Mouse (Mus musculus) heart, adult 2 months (tissue): Measurements from ENCODE around the gene N6amt1. TPM values are rescaled to one million over a fixed set of nuclear protein-coding genes. Genes with fewer than 3 reads are reported as not detected.

Source experiments
- DNase-seq, 2 experiments: peaks; one replicate each; pipeline ENCODE4 v3.0.0; 2021
- H3K27ac ChIP-seq: fragments of 200-600 bp; 2 replicates; pipeline ENCODE4 v1.8.1; 2022
- H3K27me3 ChIP-seq: fragments of 200-500 bp; 2 replicates; pipeline ENCODE4 v1.6.1; 2012; ENCODE audit warnings: mild to moderate bottlenecking, low read length, inconsistent platforms, mixed read lengths; ENCODE audit not compliant: control insufficient read depth, insufficient read depth
- H3K36me3 ChIP-seq: fragments of 200-500 bp; 2 replicates; pipeline ENCODE4 v1.6.1; 2012; ENCODE audit warnings: low read length, inconsistent platforms; ENCODE audit not compliant: control insufficient read depth, insufficient read depth
- H3K4me1 ChIP-seq: fragments of 200-500 bp; 2 replicates; pipeline ENCODE4 v1.6.1; 2011; ENCODE audit warnings: low read length; ENCODE audit not compliant: control insufficient read depth, insufficient read depth
- H3K4me3 ChIP-seq: fragments of 200-600 bp; 2 replicates; pipeline ENCODE4 v1.8.1; 2022
- H3K79me2 ChIP-seq: fragments of 200-500 bp; replicated peaks from 2 replicates; pipeline ENCODE4 v1.6.1; 2012; ENCODE audit warnings: mild to moderate bottlenecking, inconsistent platforms, low read length, moderate library complexity, mixed read lengths; ENCODE audit not compliant: control insufficient read depth, insufficient read depth
- H3K9ac ChIP-seq: fragments of 200-500 bp; 2 replicates; pipeline ENCODE4 v1.6.1; 2012; ENCODE audit warnings: low read depth, mild to moderate bottlenecking, control low read depth, inconsistent platforms, low read length, mixed read lengths
- CTCF ChIP-seq: fragments of 200-600 bp; IDR thresholded peaks from 2 replicates; pipeline ENCODE4 v1.8.1; 2022; ENCODE audit warnings: antibody characterized with exemption, mild to moderate bottlenecking, moderate library complexity
- EP300 ChIP-seq: fragments of 200-500 bp; IDR thresholded peaks from 2 replicates; pipeline ENCODE4 v1.6.1; 2011; ENCODE audit warnings: low read depth, low read length, control low read depth; ENCODE audit not compliant: insufficient read depth
- POLR2A ChIP-seq: fragments of 200-500 bp; IDR thresholded peaks from 2 replicates; pipeline ENCODE4 v1.6.1; 2011; ENCODE audit warnings: mild to moderate bottlenecking, low read depth, low read length, control low read depth; ENCODE audit not compliant: insufficient read depth
- WGBS: fragments of 180-500 bp; shearing (Covaris S2); methylation state at CpG from one replicate; pipeline ENCODE4 v1.1.7; 2018; 5-methylcytosine and 5-hydroxymethylcytosine counted together
- intact Hi-C: fragments of 180-260 bp; cut with DNase I; formaldehyde crosslinking; loops from one replicate; pipeline ENCODE4 v1.15.1; 2025
- polyA plus RNA-seq: library from polyadenylated mRNA; depleted of rRNA; stranded (reverse); fragments of >200 nt; gene quantifications from 2 replicates; pipeline ENCODE4 v1.2.3, GENCODE M21; 2012; rRNA removed
- total RNA-seq, 2 experiments: library from RNA; stranded (reverse); gene quantifications; 2 replicates each; pipeline ENCODE4 v1.2.3; 2021

Gene N6amt1
- total and polyA plus RNA-seq, 3 experiments, result 9.8 to 19.0 (median 16.8) TPM

DNA sequence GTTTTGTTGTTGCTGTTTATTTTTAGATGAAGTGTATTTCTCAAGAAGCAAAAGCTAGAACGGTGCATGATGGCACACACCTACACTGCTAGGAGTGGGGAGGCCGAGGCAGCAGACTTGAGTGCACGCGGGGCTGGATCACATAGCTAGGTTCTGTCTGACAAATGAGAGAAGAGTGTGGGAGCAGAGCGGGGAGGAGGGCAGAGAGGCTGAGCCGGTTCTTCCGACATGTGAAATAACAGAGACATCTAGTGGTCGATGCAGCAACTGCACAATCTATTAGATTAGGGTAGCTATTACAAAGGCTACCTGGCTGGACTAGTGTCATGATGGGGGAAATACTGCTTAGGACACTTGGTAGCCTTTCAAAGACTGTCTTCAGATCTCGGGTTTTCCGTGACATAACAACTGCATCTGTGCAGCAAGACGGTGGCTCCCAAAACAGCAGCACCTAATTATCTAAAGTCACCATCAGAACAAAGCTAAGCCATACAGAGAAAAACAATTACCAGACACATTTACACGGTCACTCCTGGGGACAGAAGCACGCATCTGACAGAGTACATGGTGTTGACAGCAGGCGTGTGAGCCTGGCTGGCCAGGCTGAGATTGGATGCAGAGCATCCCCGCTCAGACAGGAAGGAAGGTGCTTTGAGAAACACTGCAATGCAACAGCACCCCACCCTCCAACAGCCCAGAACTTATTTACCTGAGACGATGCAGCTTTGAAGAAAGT, 40.0 kb downstream of the N6amt1 start:
- Histone ChIP-seq H3K36me3 (no peaks in the 10 kb centered on the region), H3K4me1 (no peaks in the 10 kb centered on the region), H3K9ac (no peak overlapping the region), H3K4me3 (no peak overlapping the region), H3K27ac (no peak overlapping the region), H3K27me3 (no peaks in the 10 kb centered on the region), H3K79me2 (no peaks in the 10 kb centered on the region; the same call in 1 of the 2 replicates)
- DNase-seq, result peak; percentile 35 to 51
- 38% methylated on average over 16 of the region's 16 CpGs for WGBS
- intact Hi-C loops, result loop anchor here (5.0 to 10.0 kb wide), 2 partner anchors 142 to 1589 kb away; partner anchors contain the start of gene Adamts1
- TF ChIP-seq CTCF, result peak; percentile 85
- 0 out of 2 replicates have a peak, but pooled peaks have one; percentile 43 for TF ChIP-seq EP300
- TF ChIP-seq POLR2A, result no peak

DNA sequence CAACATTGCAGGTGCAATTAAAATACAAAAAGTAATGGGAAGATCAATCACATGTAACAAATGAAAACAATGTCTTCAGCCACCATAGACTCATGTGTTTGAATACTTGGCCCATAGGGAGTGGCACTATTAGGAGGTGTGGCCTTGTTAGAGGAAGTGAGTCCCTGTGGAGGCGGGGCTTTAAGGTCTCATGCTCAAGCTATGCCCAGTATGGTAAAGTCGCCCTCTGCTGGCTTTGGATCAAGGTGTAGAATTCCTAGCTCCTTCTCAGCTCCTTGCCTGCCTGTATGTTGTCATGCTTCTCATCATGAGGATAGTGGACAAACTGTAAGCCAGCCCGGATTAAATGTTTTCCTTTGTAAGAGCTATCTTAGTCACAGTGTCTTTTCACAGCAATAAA, 51.0 kb downstream of the N6amt1 start:
- no peak overlapping the region for H3K27ac ChIP-seq
- H3K27me3 ChIP-seq, result no peaks in the 10 kb centered on the region
- H3K36me3 ChIP-seq, result no peaks in the 10 kb centered on the region; the same call in 1 of the 2 replicates
- WGBS, result 84% methylated on average over 3 of the region's 3 CpGs
- no peak overlapping the region for H3K9ac ChIP-seq
- no peak for DNase-seq
- no peaks in the 10 kb centered on the region for H3K79me2 ChIP-seq
- no peaks in the 10 kb centered on the region for H3K4me1 ChIP-seq
- TF ChIP-seq EP300 (no peak), CTCF (no peak; the same call in 1 of the 2 replicates), POLR2A (no peak)
- intact Hi-C loops, result no loop called here
- no peak overlapping the region for H3K4me3 ChIP-seq

Other genes starting within 250 kb of the N6amt1 start
- gene Ltn1, start 78.4 kb downstream of the N6amt1 start, total RNA-seq, result 10 to 100 TPM; 18.6 to 20.7 TPM
- gene Ltn1, start 78.4 kb downstream of the N6amt1 start, polyA plus RNA-seq, result 3.1 and 7.7 TPM in 2 replicates
- 1 to 10 TPM; 5.1 to 5.6 TPM for gene Rwdd2b, start 86.4 kb downstream of the N6amt1 start, total RNA-seq
- 2.5 and 5.0 TPM in 2 replicates for gene Rwdd2b, start 86.4 kb downstream of the N6amt1 start, polyA plus RNA-seq
- gene Usp16, start 100.5 kb downstream of the N6amt1 start, total RNA-seq, result 10 to 100 TPM; 43.2 to 47.2 TPM
- 22.9 and 33.1 TPM in 2 replicates for gene Usp16, start 100.5 kb downstream of the N6amt1 start, polyA plus RNA-seq
- gene Cct8, start 141.7 kb downstream of the N6amt1 start, total RNA-seq, result 100 to 1,000 TPM; 149 to 164 TPM
- gene Cct8, start 141.7 kb downstream of the N6amt1 start, polyA plus RNA-seq, result 32.0 and 94.8 TPM in 2 replicates
- gene Map3k7cl, start 199.1 kb downstream of the N6amt1 start, total RNA-seq, result 1 to 10 TPM; 2.0 to 2.2 TPM
- gene Map3k7cl, start 199.1 kb downstream of the N6amt1 start, polyA plus RNA-seq, result 1.5 and 1.6 TPM in 2 replicates